Mouse (Mus musculus): ENCODE measurements around the gene N4bp2. TPM values are rescaled to one million over a fixed set of nuclear protein-coding genes. Genes with fewer than 3 reads are reported as not detected.
A peak's percentile ranks its signal among the peaks of the same experiment; 100 is the strongest.

N4bp2 gene
- polyA plus RNA-seq, 1 experiment from 2014 or later: 7.8 TPM

DNA sequence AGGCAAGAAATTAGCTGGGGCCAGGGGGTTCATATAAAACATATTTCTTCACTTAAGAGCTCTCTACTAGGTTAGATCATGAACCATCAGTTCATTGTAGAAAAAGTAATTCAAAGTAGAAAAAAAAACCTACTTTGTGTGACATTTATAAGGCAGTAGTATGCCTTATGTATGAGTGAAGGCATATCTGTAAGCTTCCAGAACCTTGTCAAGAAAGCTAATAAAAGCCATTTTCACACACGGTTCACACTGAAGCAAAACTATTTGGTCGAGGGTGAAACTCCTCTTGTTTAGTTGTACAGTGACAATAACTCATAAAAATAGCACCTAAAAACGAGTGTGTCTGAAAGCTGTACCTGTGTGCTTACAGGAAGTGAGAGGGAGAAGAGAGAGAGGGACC is 92.2 kb downstream of the N4bp2 start:
- WGBS (ENCODE audit: insufficient replicate concordance): 31% methylated on average over 3 of the region's 3 CpGs
- Histone ChIP-seq H3K4me3 (replicated peaks) (no peak overlapping the region), H3K9me3 (replicated peaks) (no peaks in the 10 kb centered on the region), H3K36me3 (replicated peaks) (no peaks in the 10 kb centered on the region), H3K9ac (no peak overlapping the region), H3K4me2 (no peak overlapping the region), H3K27ac (replicated peaks) (no peak overlapping the region), H3K4me1 (replicated peaks) (no peaks in the 10 kb centered on the region; the same call in 1 of the 2 replicates), H3K27me3 (no peaks in the 10 kb centered on the region)
- no peak for ATAC-seq (ENCODE audit: insufficient read depth)

DNA sequence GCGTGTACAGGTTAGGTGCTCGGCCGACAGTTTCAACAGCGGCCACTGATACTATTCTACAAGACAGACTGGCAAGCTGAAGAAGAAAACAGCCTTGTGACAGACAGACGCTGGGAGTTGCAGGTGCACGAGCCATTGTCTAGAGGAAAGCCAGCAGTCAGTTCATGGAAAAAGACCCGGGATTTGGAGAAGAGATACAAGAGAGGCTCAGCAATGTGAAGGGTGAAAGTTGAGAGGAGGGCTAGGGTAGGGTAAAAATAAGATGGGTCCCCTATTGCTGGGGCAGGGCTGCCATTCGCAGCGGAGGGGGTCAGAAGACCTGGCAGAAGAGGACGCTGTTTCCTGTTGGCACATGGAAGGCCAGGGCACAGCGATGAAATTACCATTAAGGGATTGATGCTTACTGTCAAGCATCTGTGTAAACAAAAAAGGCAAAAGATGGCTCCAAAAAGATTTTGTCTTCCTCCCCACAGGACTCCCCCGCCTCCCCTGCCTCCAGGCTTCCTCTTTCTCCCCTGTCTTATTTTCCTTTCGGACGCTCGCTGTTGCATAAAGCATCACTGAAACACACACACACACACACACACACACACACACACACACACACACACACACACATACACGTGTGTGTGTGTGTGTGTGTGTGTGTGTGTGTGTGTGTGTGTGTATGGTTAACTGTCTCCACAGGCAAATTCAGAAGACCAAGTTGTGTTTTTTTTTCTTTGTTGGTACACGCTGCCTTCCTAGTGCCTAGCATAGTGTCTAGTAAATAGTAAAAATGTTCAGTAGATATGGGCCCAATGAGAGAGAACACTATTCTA is 93.5 kb downstream of the N4bp2 start:
- Histone ChIP-seq H3K4me2 (no peak overlapping the region), H3K27ac (replicated peaks) (no peak overlapping the region), H3K9ac (no peak overlapping the region), H3K4me1 (replicated peaks) (peaks cover 3% of the 10 kb centered on the region; the same call in 1 of the 2 replicates), H3K27me3 (no peaks in the 10 kb centered on the region), H3K36me3 (replicated peaks) (no peaks in the 10 kb centered on the region), H3K9me3 (replicated peaks) (no peaks in the 10 kb centered on the region), H3K4me3 (replicated peaks) (no peak overlapping the region)
- no peak for ATAC-seq (ENCODE audit: insufficient read depth)
- WGBS (ENCODE audit: insufficient replicate concordance): 66% methylated on average over 16 of the region's 17 CpGs

DNA sequence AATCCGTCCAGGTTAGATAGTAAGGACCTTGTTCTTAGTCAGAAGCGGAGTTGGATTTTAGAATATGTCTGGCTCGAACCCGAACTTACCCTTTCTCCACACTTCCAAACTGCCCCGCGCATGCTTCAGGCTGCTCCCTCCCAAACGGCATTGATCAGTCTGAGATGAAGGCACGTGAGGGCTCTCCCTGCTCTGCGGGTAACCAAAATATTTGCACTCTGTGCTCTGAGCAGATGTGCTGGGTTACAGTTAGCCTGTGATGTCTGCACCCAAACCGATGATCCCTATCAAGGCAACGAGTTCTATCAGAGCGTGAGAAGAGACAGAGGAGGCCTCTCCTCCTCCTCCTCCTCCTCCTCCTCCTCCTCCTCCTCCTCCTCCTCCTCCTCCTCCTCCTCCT is 94.6 kb downstream of the N4bp2 start:
- no peak overlapping the region for H3K9ac ChIP-seq
- no peak for ATAC-seq (ENCODE audit: insufficient read depth)
- peaks cover 3% of the 10 kb centered on the region; the same call in 1 of the 2 replicates for H3K4me1 ChIP-seq (replicated peaks)
- no peaks in the 10 kb centered on the region for H3K36me3 ChIP-seq (replicated peaks)
- H3K4me3 ChIP-seq (replicated peaks): no peak overlapping the region
- no peaks in the 10 kb centered on the region for H3K27me3 ChIP-seq
- H3K27ac ChIP-seq (replicated peaks): no peak overlapping the region
- no peak overlapping the region for H3K4me2 ChIP-seq
- 46% methylated on average over 12 of the region's 12 CpGs for WGBS (ENCODE audit: insufficient replicate concordance)
- no peaks in the 10 kb centered on the region for H3K9me3 ChIP-seq (replicated peaks)

DNA sequence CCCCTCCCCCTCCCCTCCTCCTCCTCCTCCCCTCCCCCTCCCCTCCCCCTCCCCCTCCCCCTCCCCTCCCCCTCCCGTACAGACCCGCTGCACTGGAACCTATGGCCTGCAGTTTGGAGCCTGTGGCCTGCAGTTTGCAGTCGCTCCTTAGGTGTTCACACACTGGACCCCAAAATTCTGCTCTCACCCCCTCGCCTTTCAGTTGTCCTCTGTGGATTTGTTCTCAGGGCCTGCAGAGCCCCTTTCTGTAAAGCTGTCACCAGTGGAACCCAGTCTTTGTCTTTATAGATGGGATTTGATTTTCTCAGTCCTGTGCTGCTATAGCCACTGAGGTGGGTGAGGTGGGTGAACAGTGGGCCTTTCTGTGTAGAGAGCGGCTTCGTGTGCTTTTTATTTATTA is 95.0 kb downstream of the N4bp2 start:
- WGBS (ENCODE audit: insufficient replicate concordance): 76% methylated on average over 3 of the region's 6 CpGs
- H3K27ac ChIP-seq (replicated peaks): no peak overlapping the region

DNA sequence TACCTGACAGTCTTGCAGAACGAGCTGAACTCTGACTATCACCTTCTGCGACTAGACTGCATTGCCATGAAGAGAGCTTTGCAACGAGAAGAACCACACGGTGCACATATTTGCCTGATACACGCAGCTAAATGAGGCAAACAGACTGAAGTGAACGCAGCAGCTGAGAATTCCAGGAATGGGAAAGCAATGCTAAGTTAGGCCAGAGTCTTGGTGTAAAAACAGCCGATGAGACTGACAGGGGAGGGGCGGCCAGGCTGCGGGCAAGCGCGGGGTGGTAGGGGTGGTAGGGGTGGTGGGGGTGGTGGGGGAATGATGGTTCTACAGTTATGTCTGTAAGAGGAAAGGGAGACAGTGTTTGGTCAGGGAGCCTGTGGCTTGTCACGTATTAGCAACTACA is 95.6 kb downstream of the N4bp2 start:
- Histone ChIP-seq H3K9me3 (replicated peaks) (no peaks in the 10 kb centered on the region), H3K4me1 (replicated peaks) (peaks cover 8% of the 10 kb centered on the region; the same call in 1 of the 2 replicates), H3K36me3 (replicated peaks) (no peaks in the 10 kb centered on the region), H3K9ac (no peak overlapping the region), H3K27me3 (no peaks in the 10 kb centered on the region), H3K4me2 (no peak overlapping the region), H3K4me3 (replicated peaks) (no peak overlapping the region), H3K27ac (replicated peaks) (no peak overlapping the region)
- ATAC-seq (ENCODE audit: insufficient read depth): no peak
- 66% methylated on average over 12 of the region's 12 CpGs for WGBS (ENCODE audit: insufficient replicate concordance)

More for the DNA sequence above, 95.0 kb downstream of the N4bp2 start:
- H3K4me3 ChIP-seq (replicated peaks): no peak overlapping the region
- H3K4me1 ChIP-seq (replicated peaks): peaks cover 5% of the 10 kb centered on the region; the same call in 1 of the 2 replicates
- no peaks in the 10 kb centered on the region for H3K27me3 ChIP-seq
- no peak for ATAC-seq (ENCODE audit: insufficient read depth)
- H3K9me3 ChIP-seq (replicated peaks): no peaks in the 10 kb centered on the region
- no peak overlapping the region for H3K9ac ChIP-seq
- H3K36me3 ChIP-seq (replicated peaks): no peaks in the 10 kb centered on the region
- H3K4me2 ChIP-seq: no peak overlapping the region

DNA sequence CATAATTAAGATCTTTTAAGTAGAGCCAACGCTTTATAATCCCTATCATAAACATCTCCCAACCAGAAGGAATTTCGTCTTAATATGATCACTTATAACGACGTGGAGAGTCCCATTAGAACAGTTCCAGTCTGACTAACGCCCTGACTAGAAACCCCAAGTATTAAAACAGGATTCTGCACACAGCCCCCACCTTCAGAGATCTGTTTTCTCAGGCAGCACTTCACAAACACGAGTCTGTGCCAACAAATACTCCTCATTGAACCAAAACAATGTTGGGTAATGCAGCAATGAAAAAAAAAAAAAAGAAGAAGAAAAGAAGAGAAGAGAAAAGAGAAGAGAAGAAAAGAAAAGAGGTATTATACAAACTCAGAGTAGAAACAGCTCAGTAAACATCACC is 96.1 kb downstream of the N4bp2 start:
- Histone ChIP-seq H3K4me1 (replicated peaks) (peaks cover 8% of the 10 kb centered on the region; the same call in 1 of the 2 replicates), H3K9me3 (replicated peaks) (no peaks in the 10 kb centered on the region), H3K9ac (no peak overlapping the region), H3K36me3 (replicated peaks) (no peaks in the 10 kb centered on the region), H3K4me2 (no peak overlapping the region), H3K27me3 (no peaks in the 10 kb centered on the region), H3K27ac (replicated peaks) (no peak overlapping the region), H3K4me3 (replicated peaks) (no peak overlapping the region)
- WGBS (ENCODE audit: insufficient replicate concordance): 53% methylated on average over 6 of the region's 6 CpGs
- ATAC-seq (ENCODE audit: insufficient read depth): no peak

DNA sequence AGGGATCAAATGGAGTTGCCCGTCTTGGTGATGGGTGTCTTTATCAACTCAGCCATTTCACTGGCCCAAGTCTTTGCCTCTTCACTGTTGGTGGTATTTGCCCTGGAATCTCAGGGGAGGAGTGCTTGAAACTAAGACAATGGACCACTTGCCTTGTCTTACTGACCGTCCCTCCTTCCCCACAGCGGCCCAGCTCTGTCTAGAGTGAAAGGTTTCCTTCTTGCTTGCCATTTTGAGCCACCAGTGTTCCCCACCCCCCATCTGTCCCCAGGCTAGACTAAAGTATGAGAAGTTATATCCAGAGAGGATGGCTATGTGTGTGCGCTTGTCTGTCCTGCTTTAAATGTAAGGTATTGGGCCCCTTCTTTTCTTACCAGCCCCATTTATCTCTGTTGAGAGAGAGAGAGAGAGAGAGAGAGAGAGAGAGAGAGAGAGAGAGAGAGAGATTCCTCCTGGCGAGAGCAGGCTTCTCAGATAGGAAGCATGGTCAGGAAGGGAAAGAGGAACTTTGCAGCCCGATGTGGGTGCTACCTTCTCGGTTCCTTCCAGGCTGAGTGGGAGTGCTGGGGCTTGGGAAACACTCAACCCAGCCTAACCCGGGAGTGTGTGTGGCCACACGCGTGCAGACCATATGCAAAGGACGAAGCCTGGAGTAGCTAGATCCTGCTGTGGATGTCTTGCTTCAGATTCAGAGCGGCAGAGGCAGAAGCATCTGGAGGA is 97.1 kb downstream of the N4bp2 start:
- ATAC-seq (ENCODE audit: insufficient read depth): no peak
- Histone ChIP-seq H3K27me3 (no peaks in the 10 kb centered on the region), H3K36me3 (replicated peaks) (no peaks in the 10 kb centered on the region), H3K4me2 (no peak overlapping the region), H3K4me1 (replicated peaks) (peaks cover 8% of the 10 kb centered on the region; the same call in 1 of the 2 replicates), H3K9ac (no peak overlapping the region), H3K27ac (replicated peaks) (no peak overlapping the region), H3K9me3 (replicated peaks) (no peaks in the 10 kb centered on the region), H3K4me3 (replicated peaks) (no peak overlapping the region)
- 21% methylated on average over 12 of the region's 12 CpGs for WGBS (ENCODE audit: insufficient replicate concordance)

DNA sequence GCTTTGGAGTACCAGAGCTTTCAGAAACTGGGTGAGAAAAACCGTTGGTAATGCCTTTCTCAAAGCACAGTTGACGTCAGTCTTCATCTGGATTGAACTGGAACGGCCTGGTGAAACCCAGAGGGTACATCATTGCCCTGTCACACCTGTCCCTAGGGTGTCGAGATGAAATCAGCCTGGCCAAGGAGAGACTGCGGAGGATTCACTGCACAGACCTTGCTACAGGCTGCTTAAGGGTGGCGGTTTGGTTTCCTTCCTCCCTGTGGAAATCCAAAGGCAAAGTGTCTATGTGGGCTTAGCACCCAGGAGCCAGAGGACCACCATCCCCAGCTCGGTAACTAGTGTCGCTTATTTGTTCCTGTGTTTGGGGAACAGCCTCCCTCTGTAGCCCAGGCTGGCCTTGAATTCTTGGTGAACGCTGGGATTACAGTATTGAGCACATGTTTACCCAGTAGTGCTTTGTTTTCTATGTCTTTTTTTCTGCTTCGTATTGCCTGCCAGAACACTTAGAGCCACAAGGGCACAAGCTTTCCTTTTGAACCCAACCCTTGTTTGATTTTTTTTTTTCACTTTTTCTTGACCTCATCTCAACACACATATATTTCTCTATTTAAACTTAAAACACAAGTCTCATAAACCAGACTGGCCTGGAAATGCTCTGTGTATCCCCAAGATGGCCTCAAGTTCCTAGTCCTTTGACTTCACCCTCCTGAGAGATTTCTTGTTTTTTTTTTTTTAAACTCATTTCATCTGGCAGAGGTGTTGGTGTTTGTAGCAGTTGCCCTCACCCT is 98.0 kb downstream of the N4bp2 start, which contains the start of gene Rhoh:
Rhoh (plus strand) TSS at position 60 of the 791 bp plus-strand sequence.
- no peaks in the 10 kb centered on the region for H3K27me3 ChIP-seq
- H3K4me2 ChIP-seq: no peak within 1 kb of the TSS
- peaks cover 8% of the 10 kb centered on the region; the same call in 1 of the 2 replicates for H3K4me1 ChIP-seq (replicated peaks)
- H3K36me3 ChIP-seq (replicated peaks): no peaks in the 10 kb centered on the region
- ATAC-seq (ENCODE audit: insufficient read depth): no peak
- H3K4me3 ChIP-seq (replicated peaks): no peak within 1 kb of the TSS
- no peaks in the 10 kb centered on the region for H3K9me3 ChIP-seq (replicated peaks)
- no peak within 1 kb of the TSS for H3K27ac ChIP-seq (replicated peaks)
- H3K9ac ChIP-seq: no peak within 1 kb of the TSS
- 47% methylated on average over 10 of the region's 10 CpGs for WGBS (ENCODE audit: insufficient replicate concordance)

DNA sequence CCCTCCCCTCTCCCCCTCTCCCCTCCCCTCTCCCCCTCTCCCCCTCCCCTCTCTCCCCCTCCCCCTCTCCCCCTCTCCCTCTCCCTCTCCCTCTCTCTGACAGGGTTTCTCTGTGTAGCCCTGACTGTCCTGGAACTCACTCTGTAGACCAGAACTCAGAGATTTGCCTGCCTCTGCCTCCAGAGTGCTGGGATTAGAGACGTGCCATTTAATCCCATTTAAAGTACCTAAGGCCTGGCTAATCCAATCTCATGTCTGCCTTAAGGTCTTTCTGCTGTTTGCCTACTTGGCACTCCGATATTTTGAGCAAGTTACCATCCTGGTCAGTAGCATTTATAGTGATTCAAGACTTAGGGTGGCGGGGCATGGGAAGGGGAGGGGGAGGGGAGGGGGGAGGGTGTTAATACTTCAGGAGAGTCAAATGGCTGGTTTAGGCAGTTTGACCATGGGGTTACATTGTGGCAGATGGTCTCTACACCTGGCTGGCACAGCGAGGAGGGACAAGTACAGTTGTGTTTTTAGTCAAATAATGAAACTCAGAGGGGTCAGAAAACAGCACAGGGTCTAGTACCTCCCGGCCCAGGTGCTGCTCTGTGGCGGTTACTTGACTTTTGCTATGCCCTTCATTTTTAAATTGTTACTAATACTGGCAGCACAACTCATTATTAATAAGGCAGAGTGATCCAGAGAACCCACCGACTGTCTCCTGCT is 99.1 kb downstream of the N4bp2 start:
- H3K4me3 ChIP-seq (replicated peaks): no peak overlapping the region
- no peaks in the 10 kb centered on the region for H3K9me3 ChIP-seq (replicated peaks)
- no peak overlapping the region for H3K9ac ChIP-seq
- no peaks in the 10 kb centered on the region for H3K27me3 ChIP-seq
- H3K36me3 ChIP-seq (replicated peaks): no peaks in the 10 kb centered on the region
- H3K27ac ChIP-seq (replicated peaks): no peak overlapping the region
- no peak for ATAC-seq (ENCODE audit: insufficient read depth)
- H3K4me1 ChIP-seq (replicated peaks): peaks cover 8% of the 10 kb centered on the region; the same call in 1 of the 2 replicates
- WGBS (ENCODE audit: insufficient replicate concordance): 70% methylated on average over 7 of the region's 7 CpGs
- no peak overlapping the region for H3K4me2 ChIP-seq

DNA sequence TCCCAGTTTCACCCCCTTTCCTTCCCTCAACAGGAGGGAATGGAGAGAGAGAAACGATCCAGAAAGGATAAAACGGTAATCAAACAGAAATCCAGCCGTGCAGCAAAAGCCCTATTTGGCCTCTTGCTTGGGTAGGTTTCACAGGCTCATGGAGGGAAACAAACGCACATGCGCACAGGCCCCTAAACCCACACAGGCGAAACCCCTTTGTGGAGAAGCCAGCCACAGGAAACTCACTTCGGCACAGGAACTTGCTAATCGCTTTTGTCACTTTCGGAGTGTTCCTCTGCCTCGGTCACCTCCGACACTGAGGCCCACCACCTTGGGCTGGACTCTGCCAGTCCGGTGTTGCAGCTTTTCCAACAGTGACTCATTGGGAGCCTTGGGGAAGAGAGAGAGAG is 100.0 kb downstream of the N4bp2 start:
- Histone ChIP-seq H3K27ac (replicated peaks) (0 out of 2 replicates have a peak overlapping the region, but pooled peaks have one; percentile 29), H3K4me1 (replicated peaks) (0 out of 2 replicates have a peak, but pooled peaks cover 8% of the 10 kb centered on the region), H3K4me3 (replicated peaks) (peak overlapping the region; percentile 42), H3K36me3 (replicated peaks) (no peaks in the 10 kb centered on the region), H3K9ac (peak overlapping the region; percentile 8; the same call in 1 of the 2 replicates), H3K4me2 (peak overlapping the region; percentile 51), H3K9me3 (replicated peaks) (no peaks in the 10 kb centered on the region), H3K27me3 (no peaks in the 10 kb centered on the region)
- 10% methylated on average over 12 of the region's 12 CpGs for WGBS (ENCODE audit: insufficient replicate concordance)
- no peak for ATAC-seq (ENCODE audit: insufficient read depth)

All from liver, embryonic 15.5 days (tissue).